Mouse (Mus musculus) CH12.LX (cell line): ENCODE measurements around the gene Spen. TPM values are rescaled to one million over a fixed set of nuclear protein-coding genes. Genes with fewer than 3 reads are reported as not detected.

Experiments
- DNase-seq: peaks from one replicate; pipeline ENCODE4 v3.0.0-alpha.2; 2013; ENCODE audit errors: extremely low read depth
- H3K27ac ChIP-seq: 2 replicates; pipeline ENCODE4 v1.5.1; 2012; ENCODE audit warnings: low read depth, mild to moderate bottlenecking, control low read depth, moderate library complexity; ENCODE audit not compliant: insufficient read depth
- H3K27me3 ChIP-seq: replicated peaks from 2 replicates; pipeline ENCODE3; 2012; ENCODE audit warnings: inconsistent platforms
- H3K36me3 ChIP-seq, 2 experiments: replicated peaks in 1 of 2; 2 replicates each; pipeline versions ENCODE3 to v1.6.1; 2012; ENCODE audit warnings: inconsistent platforms in 1 of 2, low read length in 1 of 2, mild to moderate bottlenecking in 1 of 2, mixed read lengths in 1 of 2, moderate library complexity in 1 of 2; ENCODE audit not compliant: control insufficient read depth in 1 of 2, insufficient read depth in 1 of 2
- H3K4me1 ChIP-seq, 2 experiments: 2 replicates each; pipeline ENCODE4 v1.6.1; 2012; ENCODE audit warnings: inconsistent platforms in 1 of 2, moderate library complexity in 1 of 2; ENCODE audit not compliant: insufficient read depth in 2 of 2, control insufficient read depth in 1 of 2
- H3K4me2 ChIP-seq: 2 replicates; pipeline ENCODE4 v1.6.1; 2012; ENCODE audit warnings: low read depth, mild to moderate bottlenecking, control low read depth; ENCODE audit not compliant: poor library complexity, insufficient read depth, severe bottlenecking
- H3K4me3 ChIP-seq, 3 experiments: fragments of 150-350 bp in 1 of 3; sonication (generic) in 1 of 3; replicated peaks in 1 of 3; 2 replicates each; pipeline versions ENCODE3 to v1.5.1; 2011 to 2012; ENCODE audit warnings: low read depth in 2 of 3, low read length in 2 of 3, mild to moderate bottlenecking in 2 of 3, moderate library complexity in 2 of 3, control low read depth in 1 of 3, improper control_type of control experiment in 1 of 3, inconsistent platforms in 1 of 3, mixed read lengths in 1 of 3; ENCODE audit not compliant: poor library complexity in 1 of 3
- H3K79me2 ChIP-seq: replicated peaks from 2 replicates; pipeline ENCODE4 v1.6.1; 2012; ENCODE audit warnings: mild to moderate bottlenecking, moderate library complexity; ENCODE audit not compliant: control insufficient read depth, poor library complexity, insufficient read depth, severe bottlenecking; ENCODE audit errors: extremely low read depth
- H3K9ac ChIP-seq: 2 replicates; pipeline ENCODE4 v1.6.1; 2012; ENCODE audit warnings: low read depth, mild to moderate bottlenecking, control low read depth, moderate library complexity; ENCODE audit not compliant: insufficient read depth
- H3K9me3 ChIP-seq: replicated peaks from 2 replicates; pipeline ENCODE3; 2012; ENCODE audit warnings: low read length, inconsistent platforms, mixed read lengths
- ELF1 ChIP-seq: IDR thresholded peaks from 2 replicates; pipeline ENCODE4 v1.6.1; 2014; ENCODE audit warnings: low read depth, mild to moderate bottlenecking, inconsistent platforms, low read length, improper control_type of control experiment
- ETS1 ChIP-seq: conservative IDR thresholded peaks from 2 replicates; pipeline ENCODE4 v1.6.1; 2012; ENCODE audit warnings: low read depth, mild to moderate bottlenecking, inconsistent platforms, low read length, improper control_type of control experiment, moderate library complexity
- HCFC1 ChIP-seq: IDR thresholded peaks from 2 replicates; pipeline ENCODE4 v1.6.1; 2012; ENCODE audit warnings: low read depth, mild to moderate bottlenecking, inconsistent platforms, low read length, improper control_type of control experiment
- IRF4 ChIP-seq: IDR thresholded peaks from 2 replicates; pipeline ENCODE4 v1.6.1; 2014; ENCODE audit warnings: low read depth, mild to moderate bottlenecking, inconsistent platforms, low read length, improper control_type of control experiment
- MAX ChIP-seq: IDR thresholded peaks from 2 replicates; pipeline ENCODE4 v1.6.1; 2011; ENCODE audit warnings: low read length, improper control_type of control experiment
- MEF2A ChIP-seq: IDR thresholded peaks from 2 replicates; pipeline ENCODE4 v1.6.1; 2014; ENCODE audit warnings: low read depth, mild to moderate bottlenecking, inconsistent platforms, low read length, improper control_type of control experiment, borderline replicate concordance
- NELFE ChIP-seq: IDR thresholded peaks from 2 replicates; pipeline ENCODE4 v1.6.1; 2011; ENCODE audit warnings: low read depth, low read length, improper control_type of control experiment
- NRF1 ChIP-seq: IDR thresholded peaks from 2 replicates; pipeline ENCODE4 v1.6.1; 2014; ENCODE audit warnings: low read depth, mild to moderate bottlenecking, inconsistent platforms, low read length, improper control_type of control experiment, moderate library complexity
- PAX5 ChIP-seq: IDR thresholded peaks from 2 replicates; pipeline ENCODE4 v1.6.1; 2012; ENCODE audit warnings: low read length, inconsistent platforms, mixed read lengths
- POLR2A ChIP-seq: IDR thresholded peaks from 2 replicates; pipeline ENCODE4 v1.6.1; 2011; ENCODE audit warnings: low read depth, mild to moderate bottlenecking, improper control_type of control experiment, low read length
- POLR2AphosphoS2 ChIP-seq: IDR thresholded peaks from 2 replicates; pipeline ENCODE4 v1.6.1; 2011; ENCODE audit warnings: low read depth, low read length, improper control_type of control experiment
- SIN3A ChIP-seq: IDR thresholded peaks from 2 replicates; pipeline ENCODE4 v1.6.1; 2012; ENCODE audit warnings: low read length, improper control_type of control experiment, inconsistent platforms
- TCF12 ChIP-seq: IDR thresholded peaks from 2 replicates; pipeline ENCODE4 v1.6.1; 2014; ENCODE audit warnings: low read depth, mild to moderate bottlenecking, inconsistent platforms, low read length, improper control_type of control experiment
- UBTF ChIP-seq: IDR thresholded peaks from 2 replicates; pipeline ENCODE4 v1.6.1; 2012; ENCODE audit warnings: low read depth, mild to moderate bottlenecking, inconsistent platforms, low read length, improper control_type of control experiment, moderate library complexity
- ZMIZ1 ChIP-seq: IDR thresholded peaks from 2 replicates; pipeline ENCODE4 v1.6.1; 2012; ENCODE audit warnings: low read depth, mild to moderate bottlenecking, inconsistent platforms, low read length, improper control_type of control experiment
- dilution Hi-C: fragments of 300-500 bp; cut with MboI; formaldehyde crosslinking; loops from 2 replicates; pipeline ENCODE4 v1.14.3; 2020; ENCODE audit warnings: low sequenced_read_pairs; ENCODE audit not compliant: extremely low pct_unique_long_range_greater_than_20kb, extremely low pct_ligation_motif_present
- in situ Hi-C: fragments of 300-500 bp; cut with MboI; formaldehyde crosslinking; loops from 3 replicates; pipeline ENCODE4 v1.14.3; 2019; ENCODE audit warnings: low sequenced_read_pairs, low pct_ligation_motif_present, low pct_unique_long_range_greater_than_20kb, mixed read lengths
- polyA plus RNA-seq: library from polyadenylated mRNA; unstranded; fragments of >175 nt; gene quantifications from 2 replicates; pipeline ENCODE4 v1.2.1, GENCODE M21; 2012; ENCODE audit warnings: low read depth; ENCODE audit not compliant: insufficient read length
- total RNA-seq, 2 experiments: library from RNA; depleted of rRNA; stranded (reverse); fragments of 300-350 nt in 1 of 2; fragments of >200 nt in 1 of 2; gene quantifications; 2 replicates each; pipeline ENCODE4 v1.2.3; 2012 to 2014

Spen gene
- total and polyA plus RNA-seq, 3 experiments, result 4.0 to 21.6 (median 10.2) TPM

- Histone ChIP-seq H3K27me3 (no peaks in the 10 kb centered on the region), H3K27ac (no peak overlapping the region), H3K4me2 (no peak overlapping the region), H3K79me2 (no peaks in the 10 kb centered on the region), H3K9me3 (peaks cover 31% of the 10 kb centered on the region), H3K4me1 (no peaks in the 10 kb centered on the region), H3K4me3 (no peak overlapping the region), H3K36me3 (peaks cover 90 to 97% of the 10 kb centered on the region in 2 experiments), H3K9ac (no peak overlapping the region)
- no peak for DNase-seq
- in situ Hi-C loops (no loop called here), dilution Hi-C loops (no loop called here)
- TF ChIP-seq POLR2AphosphoS2 (peak; percentile 31; the same call in 1 of the 2 replicates), UBTF (no peak)
These were observed 69.1 kb downstream of the Spen start for GRCm38 (mm10) chr4:141469343-141469742.

GRCm38 (mm10) chr4:141468576-141468975 lies 69.8 kb downstream of the Spen start:
- in situ Hi-C loops (no loop called here), dilution Hi-C loops (no loop called here)
- Histone ChIP-seq H3K9me3 (peaks cover 23% of the 10 kb centered on the region), H3K9ac (no peak overlapping the region), H3K4me3 (no peak overlapping the region), H3K36me3 (peaks cover 91 to 97% of the 10 kb centered on the region in 2 experiments), H3K79me2 (no peaks in the 10 kb centered on the region), H3K4me2 (no peak overlapping the region), H3K27me3 (no peaks in the 10 kb centered on the region), H3K4me1 (no peaks in the 10 kb centered on the region), H3K27ac (no peak overlapping the region)
- no peak for DNase-seq
- TF ChIP-seq POLR2A (0 out of 2 replicates have a peak, but pooled peaks have one; percentile 12), PAX5 (no peak)

GRCm38 (mm10) chr4:141467581-141467927 lies 70.8 kb downstream of the Spen start:
- Histone ChIP-seq H3K4me2 (no peak overlapping the region), H3K4me1 (no peaks in the 10 kb centered on the region), H3K9me3 (peaks cover 13% of the 10 kb centered on the region), H3K9ac (no peak overlapping the region), H3K4me3 (no peak overlapping the region), H3K27me3 (no peaks in the 10 kb centered on the region), H3K27ac (no peak overlapping the region), H3K36me3 (peaks cover 91 to 97% of the 10 kb centered on the region in 2 experiments), H3K79me2 (no peaks in the 10 kb centered on the region)
- TF ChIP-seq SIN3A, result no peak
- TF ChIP-seq UBTF, result no peak
- TF ChIP-seq MAX, result no peak
- no peak for TF ChIP-seq HCFC1
- no peak for TF ChIP-seq IRF4
- no peak for TF ChIP-seq ZMIZ1
- no peak for TF ChIP-seq ETS1
- no peak for TF ChIP-seq TCF12
- no peak for TF ChIP-seq POLR2AphosphoS2
- no peak for TF ChIP-seq MEF2A
- no peak for TF ChIP-seq NRF1
- no peak for TF ChIP-seq ELF1
- no peak for TF ChIP-seq NELFE
- no peak for DNase-seq
- dilution Hi-C loops (no loop called here), in situ Hi-C loops (no loop called here)
